Mouse (Mus musculus) v-Abl transformed pro-B cells (cell line): Measurements from ENCODE around the gene Cyyr1.
"Not testable (repeated sequence)": the region's sequence is repeated elsewhere in the genome, so short reads cannot be mapped to it uniquely, and the experiment has no call there.

Experiments
- in situ Hi-C, 2 experiments: fragments of 400-800 bp; cut with MboI; formaldehyde crosslinking; loops; one replicate each; pipeline ENCODE4 v1.15.1; 2025; ENCODE audit not compliant: unreplicated experiment in 2 of 2

Cyyr1 gene

DNA sequence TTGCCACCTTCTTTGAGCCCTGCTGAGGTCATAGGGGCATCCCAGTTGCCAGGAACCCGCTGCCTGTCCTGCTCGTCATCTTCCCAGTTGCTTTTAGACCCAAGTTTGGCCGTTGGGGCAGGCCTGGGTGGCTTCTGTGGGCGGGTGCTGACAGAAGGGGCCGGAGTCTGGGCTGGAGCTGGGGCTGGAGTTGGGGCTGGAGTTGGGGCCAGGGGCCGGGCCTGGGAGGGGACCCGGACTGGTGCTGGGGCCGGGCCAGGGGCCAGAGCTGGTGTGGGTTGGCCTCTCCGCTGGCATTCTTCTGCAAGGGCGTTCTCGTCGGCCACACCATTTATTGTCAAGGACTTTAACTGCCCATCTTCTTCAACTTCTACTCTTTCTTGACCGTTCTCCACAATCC, at the start of gene Cyyr1:
TSS of gene Cyyr1 (minus strand) at position 101 of the 400 bp plus-strand sequence.
- in situ Hi-C loops: not testable (repeated sequence)

GRCm38 (mm10) chr16:85588844-85589243, 35.6 kb upstream of the Cyyr1 start:
- in situ Hi-C loops: no loop called here

- in situ Hi-C loops: no loop called here
Observed at GRCm38 (mm10) chr16:85587573-85588226, 34.5 kb upstream of the Cyyr1 start.

- in situ Hi-C loops: no loop called here
Observed at GRCm38 (mm10) chr16:85566474-85566873, 13.3 kb upstream of the Cyyr1 start.

DNA sequence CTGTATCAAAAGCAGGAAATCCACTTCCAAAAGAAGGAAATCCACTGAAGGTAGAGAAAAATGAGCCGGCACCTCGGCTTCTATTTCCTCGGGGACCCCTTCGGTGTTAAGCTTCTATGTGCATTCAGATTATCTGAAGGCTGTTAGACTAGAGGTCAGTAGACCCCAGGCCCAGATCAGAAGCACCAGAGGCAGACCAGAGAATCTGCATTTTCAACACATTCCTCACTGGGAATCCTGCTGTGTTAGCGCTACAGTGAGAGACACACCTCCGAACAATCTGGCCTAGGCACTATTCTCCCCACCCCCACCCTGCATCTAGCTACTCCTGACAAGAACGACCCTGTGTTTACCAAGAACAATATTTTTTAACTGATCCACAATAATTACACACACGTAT, 641 bp upstream of the Cyyr1 start:
- in situ Hi-C loops: no loop called here

DNA sequence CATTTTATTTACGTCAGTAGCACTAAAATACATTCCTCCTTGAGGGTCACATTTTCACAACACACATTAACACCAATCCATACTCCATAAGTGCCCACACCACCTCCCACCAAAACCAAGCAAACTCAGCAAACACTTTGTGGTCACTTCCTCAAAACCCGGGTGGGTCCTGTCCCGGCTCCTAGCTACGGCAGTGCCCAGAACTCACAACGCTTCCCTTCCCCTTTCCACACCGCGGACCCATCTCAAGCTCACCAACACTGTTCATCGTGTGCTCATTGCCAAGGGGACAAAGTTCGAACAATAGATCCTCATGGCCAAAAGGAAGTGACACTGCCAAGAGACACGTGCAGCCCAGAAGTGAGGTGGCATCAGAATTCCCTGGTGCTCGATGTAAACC, 1.2 kb downstream of the Cyyr1 start:
- in situ Hi-C loops: not testable (repeated sequence)

GRCm38 (mm10) chr16:85549971-85550567, 3.1 kb downstream of the Cyyr1 start:
- in situ Hi-C loops: no loop called here

DNA sequence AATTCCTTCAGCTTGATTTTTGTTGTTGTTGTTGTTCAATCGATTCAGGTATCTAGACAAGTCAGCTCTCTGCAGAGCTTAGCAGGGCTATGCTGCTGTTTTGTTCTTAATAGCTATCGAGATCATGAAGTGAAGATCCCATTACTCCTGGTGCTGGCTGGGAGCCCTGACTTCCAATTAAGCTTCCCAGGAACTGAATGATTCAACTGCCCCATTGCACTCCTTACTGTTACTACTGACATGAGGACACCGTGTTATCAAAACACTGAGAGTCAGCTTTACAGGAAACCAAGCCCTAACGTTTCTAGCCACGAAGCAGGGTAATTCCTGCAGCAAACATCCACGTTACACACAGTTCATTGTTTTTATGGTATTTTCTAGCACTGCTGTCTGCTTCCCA, 6.7 kb downstream of the Cyyr1 start:
- in situ Hi-C loops: no loop called here

- in situ Hi-C loops: no loop called here
Observed at GRCm38 (mm10) chr16:85541676-85542273, 11.4 kb downstream of the Cyyr1 start.

- in situ Hi-C loops: no loop called here
Observed at GRCm38 (mm10) chr16:85541023-85541422, 12.2 kb downstream of the Cyyr1 start.

DNA sequence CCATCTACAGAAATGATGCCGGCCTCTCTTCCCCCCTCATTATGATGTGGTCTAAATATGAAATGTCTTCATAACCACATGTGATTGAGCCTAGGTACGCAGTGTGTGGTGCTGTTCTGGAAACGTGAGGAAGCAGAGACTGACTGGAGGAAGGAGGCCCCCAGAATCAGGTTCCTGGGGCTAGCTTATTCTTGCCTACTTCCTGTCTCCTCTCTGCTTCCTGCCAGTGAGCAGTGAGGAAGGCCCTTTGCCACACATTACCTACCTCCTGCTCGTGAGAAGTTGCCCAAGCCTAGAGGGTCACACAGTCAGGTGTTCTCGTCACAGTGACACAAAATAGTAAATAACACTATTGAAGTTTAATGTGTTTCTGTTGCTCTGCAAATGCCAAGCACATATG, 14.8 kb downstream of the Cyyr1 start:
- in situ Hi-C loops: no loop called here

GRCm38 (mm10) chr16:85536075-85536474, 17.1 kb downstream of the Cyyr1 start:
- in situ Hi-C loops: no loop called here

- in situ Hi-C loops: no loop called here
Observed at GRCm38 (mm10) chr16:85527743-85528620, 25.2 kb downstream of the Cyyr1 start.

- in situ Hi-C loops: no loop called here
Observed at GRCm38 (mm10) chr16:85524589-85524988, 28.6 kb downstream of the Cyyr1 start.

GRCm38 (mm10) chr16:85507264-85507663, 45.9 kb downstream of the Cyyr1 start:
- in situ Hi-C loops: no loop called here

GRCm38 (mm10) chr16:85505108-85505507, 48.1 kb downstream of the Cyyr1 start:
- in situ Hi-C loops: no loop called here

GRCm38 (mm10) chr16:85503416-85503815, 49.8 kb downstream of the Cyyr1 start:
- in situ Hi-C loops: no loop called here

GRCm38 (mm10) chr16:85495837-85496236, 57.4 kb downstream of the Cyyr1 start:
- in situ Hi-C loops: no loop called here

- in situ Hi-C loops: no loop called here
Observed at GRCm38 (mm10) chr16:85488105-85488607, 65.0 kb downstream of the Cyyr1 start.

GRCm38 (mm10) chr16:85487266-85487665, 65.9 kb downstream of the Cyyr1 start:
- in situ Hi-C loops: no loop called here

- in situ Hi-C loops: no loop called here
Observed at GRCm38 (mm10) chr16:85484557-85484956, 68.6 kb downstream of the Cyyr1 start.
